Mouse (Mus musculus) layer of hippocampus, adult 11-12 months (tissue): Measurements from ENCODE around the gene Adgrv1.

Source experiments
- DNase-seq: peaks from one replicate; pipeline ENCODE4 v3.0.0; 2022; ENCODE audit warnings: low spot score

Adgrv1 gene

DNA sequence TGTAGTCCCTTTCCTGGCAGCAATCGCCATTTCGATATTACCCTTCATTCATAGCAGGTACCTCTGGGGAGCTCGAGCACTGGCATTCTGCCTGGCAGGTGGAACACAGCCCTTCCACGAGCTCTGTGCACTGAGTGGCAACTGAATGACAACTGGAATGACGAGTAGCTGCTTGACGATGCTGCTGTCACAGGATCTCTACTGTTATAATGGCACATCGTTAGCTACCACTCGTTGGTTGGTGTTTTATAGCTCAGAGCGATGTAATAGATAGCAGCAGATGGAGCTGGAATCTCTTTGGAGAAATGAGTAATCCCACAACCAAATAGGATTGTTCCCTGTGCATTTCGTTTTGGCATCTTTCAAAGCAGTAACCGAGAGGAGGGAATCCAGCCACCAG is 587.6 kb downstream of the Adgrv1 start:
- no peak for DNase-seq
